Mouse (Mus musculus) hindbrain, embryonic 11.5 days (tissue): ENCODE measurements at regions not wholly inside any gene's neighbourhood (a gene's known extent, or its start where the extent isn't known, plus 50 kb on each side); places are given as distances from the start of the nearest gene placed in this dataset.

Source experiments
- ATAC-seq: fragments of 200-750 bp; cut with Nextera tagmentation; 2 replicates; pipeline ENCODE4 v1.8.0; 2017; ENCODE audit warnings: mild to moderate bottlenecking, moderate TSS enrichment, moderate library complexity; ENCODE audit not compliant: low FRiP score
- DNase-seq: peaks from one replicate; pipeline ENCODE4 v3.0.0-alpha.2; 2015; ENCODE audit warnings: low spot score
- H3K27ac ChIP-seq: fragments of 300-500 bp; sonication (generic); 2 replicates; pipeline ENCODE4 v1.5.1; 2014; ENCODE audit warnings: mild to moderate bottlenecking, low read depth, low read length
- H3K27me3 ChIP-seq: fragments of 300-500 bp; sonication (generic); 2 replicates; pipeline ENCODE4 v1.6.1; 2014; ENCODE audit warnings: mild to moderate bottlenecking, low read length, moderate library complexity, mixed read lengths; ENCODE audit not compliant: control insufficient read depth, insufficient read depth
- H3K36me3 ChIP-seq: fragments of 300-500 bp; sonication (generic); 2 replicates; pipeline ENCODE4 v1.6.1; 2014; ENCODE audit warnings: mild to moderate bottlenecking, low read length, moderate library complexity, mixed read lengths; ENCODE audit not compliant: control insufficient read depth, insufficient read depth
- H3K4me1 ChIP-seq: fragments of 300-500 bp; sonication (generic); replicated peaks from 2 replicates; pipeline ENCODE4 v1.6.1; 2014; ENCODE audit warnings: low read length, mixed read lengths; ENCODE audit not compliant: control insufficient read depth, insufficient read depth
- H3K4me2 ChIP-seq: fragments of 300-500 bp; sonication (generic); replicated peaks from 2 replicates; pipeline ENCODE4 v1.6.1; 2014; ENCODE audit warnings: mild to moderate bottlenecking, low read depth, low read length
- H3K4me3 ChIP-seq: fragments of 300-500 bp; sonication (generic); 2 replicates; pipeline ENCODE4 v1.5.1; 2014; ENCODE audit warnings: low read depth, low read length
- H3K9ac ChIP-seq: fragments of 300-500 bp; sonication (generic); 2 replicates; pipeline ENCODE4 v1.6.1; 2014; ENCODE audit warnings: low read depth, low read length
- H3K9me3 ChIP-seq: fragments of 300-500 bp; sonication (generic); 2 replicates; pipeline ENCODE4 v1.6.1; 2016; ENCODE audit warnings: low read length; ENCODE audit not compliant: control insufficient read depth
- WGBS: fragments of 180-500 bp; shearing (Covaris S2); extraction: QIAGEN DNeasy Blood & Tissue Kit; methylation state at CpG from one replicate; pipeline ENCODE4 v1.1.7; 2014; 5-methylcytosine and 5-hydroxymethylcytosine counted together

- Histone ChIP-seq H3K4me1 (no peaks in the 10 kb centered on the region), H3K27ac (no peak overlapping the region), H3K9me3 (no peaks in the 10 kb centered on the region), H3K27me3 (no peaks in the 10 kb centered on the region), H3K4me2 (no peak overlapping the region), H3K4me3 (no peak overlapping the region), H3K36me3 (no peaks in the 10 kb centered on the region), H3K9ac (no peak overlapping the region)
- WGBS, result 79% methylated on average over 6 of the region's 6 CpGs
- ATAC-seq (no peak), DNase-seq (no peak)
Measured at GRCm38 (mm10) chr2:107994831-107995230, 704.4 kb downstream of the Kcna4 start.

GRCm38 (mm10) chr2:108011534-108011933 lies 721.1 kb downstream of the Kcna4 start:
- Histone ChIP-seq H3K27me3 (no peaks in the 10 kb centered on the region), H3K4me2 (no peak overlapping the region), H3K9ac (no peak overlapping the region), H3K36me3 (no peaks in the 10 kb centered on the region), H3K27ac (no peak overlapping the region), H3K4me3 (no peak overlapping the region), H3K9me3 (no peaks in the 10 kb centered on the region), H3K4me1 (no peaks in the 10 kb centered on the region)
- 86% methylated on average over 3 of the region's 3 CpGs for WGBS
- DNase-seq (no peak), ATAC-seq (no peak)

- H3K4me1 ChIP-seq, result no peaks in the 10 kb centered on the region
Measured at GRCm38 (mm10) chr2:108023206-108023605, 732.8 kb downstream of the Kcna4 start.

GRCm38 (mm10) chr2:108030657-108031056 lies 740.2 kb downstream of the Kcna4 start:
- 93% methylated on average over 2 of the region's 2 CpGs for WGBS
- H3K4me1 ChIP-seq, result no peaks in the 10 kb centered on the region; the same call in 1 of the 2 replicates
- ATAC-seq (no peak), DNase-seq (no peak)
- no peaks in the 10 kb centered on the region for H3K36me3 ChIP-seq
- no peak overlapping the region for H3K4me2 ChIP-seq
- H3K4me3 ChIP-seq, result no peak overlapping the region
- H3K9ac ChIP-seq, result no peak overlapping the region
- no peaks in the 10 kb centered on the region for H3K27me3 ChIP-seq
- no peak overlapping the region for H3K27ac ChIP-seq
- no peaks in the 10 kb centered on the region for H3K9me3 ChIP-seq

More at GRCm38 (mm10) chr2:108023206-108023605, 732.8 kb downstream of the Kcna4 start:
- Histone ChIP-seq H3K9me3 (no peaks in the 10 kb centered on the region), H3K27me3 (no peaks in the 10 kb centered on the region), H3K36me3 (no peaks in the 10 kb centered on the region), H3K9ac (no peak overlapping the region), H3K27ac (no peak overlapping the region), H3K4me3 (no peak overlapping the region), H3K4me2 (no peak overlapping the region)
- ATAC-seq (no peak), DNase-seq (no peak)
- WGBS, result 76% methylated on average over 3 of the region's 3 CpGs

- no peaks in the 10 kb centered on the region; the same call in 1 of the 2 replicates for H3K4me1 ChIP-seq
- H3K27ac ChIP-seq, result no peak overlapping the region
- no peak overlapping the region for H3K9ac ChIP-seq
- ATAC-seq (0 out of 2 replicates have a peak, but pooled peaks have one; percentile 55), DNase-seq (no peak)
- no peak overlapping the region for H3K4me3 ChIP-seq
- no peaks in the 10 kb centered on the region for H3K27me3 ChIP-seq
- no peaks in the 10 kb centered on the region for H3K9me3 ChIP-seq
- H3K36me3 ChIP-seq, result no peaks in the 10 kb centered on the region
- 68% methylated on average over 3 of the region's 3 CpGs for WGBS
- no peak overlapping the region for H3K4me2 ChIP-seq
Measured at GRCm38 (mm10) chr2:108032301-108033013, 742.0 kb downstream of the Kcna4 start.

- WGBS, result 60% methylated on average over 8 of the region's 8 CpGs
- H3K4me3 ChIP-seq, result no peak overlapping the region
- H3K27me3 ChIP-seq, result no peaks in the 10 kb centered on the region
- no peaks in the 10 kb centered on the region for H3K9me3 ChIP-seq
- no peak overlapping the region for H3K27ac ChIP-seq
- DNase-seq (peak; percentile 5), ATAC-seq (0 out of 2 replicates have a peak, but pooled peaks have one; percentile 22)
- no peaks in the 10 kb centered on the region; the same call in 1 of the 2 replicates for H3K4me1 ChIP-seq
- no peak overlapping the region for H3K4me2 ChIP-seq
- H3K36me3 ChIP-seq, result no peaks in the 10 kb centered on the region
- H3K9ac ChIP-seq, result no peak overlapping the region
Measured at GRCm38 (mm10) chr2:108033328-108034182, 743.1 kb downstream of the Kcna4 start.

- Histone ChIP-seq H3K36me3 (no peaks in the 10 kb centered on the region), H3K9ac (no peak overlapping the region), H3K4me3 (no peak overlapping the region), H3K27ac (no peak overlapping the region), H3K9me3 (no peaks in the 10 kb centered on the region), H3K4me2 (no peak overlapping the region), H3K27me3 (no peaks in the 10 kb centered on the region), H3K4me1 (no peaks in the 10 kb centered on the region; the same call in 1 of the 2 replicates)
- ATAC-seq, result no peak
- no peak for DNase-seq
- WGBS, result 71% methylated on average over 4 of the region's 4 CpGs
Measured at GRCm38 (mm10) chr2:108034882-108035281, 744.4 kb downstream of the Kcna4 start.

- Histone ChIP-seq H3K9me3 (no peaks in the 10 kb centered on the region), H3K9ac (no peak overlapping the region), H3K4me2 (no peak overlapping the region), H3K4me1 (no peaks in the 10 kb centered on the region), H3K4me3 (no peak overlapping the region), H3K27me3 (no peaks in the 10 kb centered on the region), H3K36me3 (no peaks in the 10 kb centered on the region), H3K27ac (no peak overlapping the region)
- DNase-seq (no peak), ATAC-seq (no peak)
- 71% methylated on average over 2 of the region's 2 CpGs for WGBS
Measured at GRCm38 (mm10) chr2:108042086-108042485, 751.6 kb downstream of the Kcna4 start.
